Mouse (Mus musculus) kidney, adult 2 months (tissue): Measurements from ENCODE around the gene Mcat. TPM values are rescaled to one million over a fixed set of nuclear protein-coding genes. Genes with fewer than 3 reads are reported as not detected.

Experiments used
- DNase-seq: peaks from one replicate; pipeline ENCODE4 v3.0.0; 2021
- H3K27ac ChIP-seq: fragments of 200-500 bp; 2 replicates; pipeline ENCODE4 v1.5.1; 2012; ENCODE audit warnings: low read depth, low read length, control low read depth, inconsistent platforms; ENCODE audit not compliant: insufficient read depth
- H3K27me3 ChIP-seq: fragments of 200-500 bp; replicated peaks from 2 replicates; pipeline ENCODE4 v1.6.1; 2012; ENCODE audit warnings: mild to moderate bottlenecking, moderate library complexity, low read length, inconsistent platforms; ENCODE audit not compliant: control insufficient read depth, insufficient read depth
- H3K36me3 ChIP-seq: fragments of 200-500 bp; 2 replicates; pipeline ENCODE4 v1.6.1; 2012; ENCODE audit warnings: mild to moderate bottlenecking, moderate library complexity, low read length, inconsistent platforms; ENCODE audit not compliant: control insufficient read depth, insufficient read depth
- H3K4me1 ChIP-seq: fragments of 200-500 bp; 2 replicates; pipeline ENCODE4 v1.6.1; 2011; ENCODE audit warnings: low read length; ENCODE audit not compliant: control insufficient read depth, insufficient read depth
- H3K4me3 ChIP-seq: fragments of 200-500 bp; 2 replicates; pipeline ENCODE4 v1.5.1; 2011; ENCODE audit warnings: mild to moderate bottlenecking, low read depth, low read length, control low read depth; ENCODE audit not compliant: insufficient read depth
- CTCF ChIP-seq: fragments of 200-500 bp; conservative IDR thresholded peaks from 2 replicates; pipeline ENCODE4 v1.5.1; 2011; ENCODE audit warnings: low read depth, mild to moderate bottlenecking, control low read depth, low read length, moderate library complexity, mixed read lengths; ENCODE audit not compliant: insufficient read depth, insufficient read length
- POLR2A ChIP-seq: fragments of 200-500 bp; IDR thresholded peaks from one replicate; pipeline ENCODE4 v1.6.1; 2011; ENCODE audit warnings: low read depth, low read length, control low read depth
- WGBS: fragments of 180-500 bp; shearing (Covaris S2); methylation state at CpG from one replicate; pipeline ENCODE4 v1.1.7; 2018; 5-methylcytosine and 5-hydroxymethylcytosine counted together
- polyA plus RNA-seq: library from polyadenylated mRNA; depleted of rRNA; stranded (reverse); fragments of >200 nt; gene quantifications from 2 replicates; pipeline ENCODE4 v1.2.3, GENCODE M21; 2012

Gene Mcat
- polyA plus RNA-seq, 1 experiment, result 31.8 TPM

GRCm38 (mm10) chr15:83550137-83550536 is 13.4 kb downstream of the Mcat start:
- H3K36me3 ChIP-seq, result no peaks in the 10 kb centered on the region
- H3K27ac ChIP-seq, result no peak overlapping the region
- H3K4me3 ChIP-seq, result no peak overlapping the region
- peaks cover 4% of the 10 kb centered on the region; the same call in 1 of the 2 replicates for H3K4me1 ChIP-seq
- no peak for TF ChIP-seq POLR2A
- TF ChIP-seq CTCF, result no peak
- no peaks in the 10 kb centered on the region for H3K27me3 ChIP-seq
- peak; percentile 61 for DNase-seq
- WGBS, result 79% methylated on average over 2 of the region's 2 CpGs

GRCm38 (mm10) chr15:83547144-83547543 is 16.4 kb downstream of the Mcat start:
- Histone ChIP-seq H3K4me3 (no peak overlapping the region), H3K36me3 (no peaks in the 10 kb centered on the region), H3K4me1 (no peaks in the 10 kb centered on the region), H3K27me3 (no peaks in the 10 kb centered on the region), H3K27ac (no peak overlapping the region)
- no peak for TF ChIP-seq POLR2A
- no peak for TF ChIP-seq CTCF
- WGBS, result 91% methylated on average over 8 of the region's 8 CpGs
- DNase-seq, result no peak

GRCm38 (mm10) chr15:83546029-83546428 is 17.6 kb downstream of the Mcat start:
- no peak overlapping the region for H3K4me3 ChIP-seq
- no peak overlapping the region for H3K27ac ChIP-seq
- H3K4me1 ChIP-seq, result no peaks in the 10 kb centered on the region
- DNase-seq, result no peak
- no peaks in the 10 kb centered on the region for H3K27me3 ChIP-seq
- WGBS, result 79% methylated on average over 7 of the region's 7 CpGs
- no peaks in the 10 kb centered on the region for H3K36me3 ChIP-seq
- no peak for TF ChIP-seq POLR2A
- TF ChIP-seq CTCF, result no peak

GRCm38 (mm10) chr15:83541647-83542287 is 21.8 kb downstream of the Mcat start:
- H3K27ac ChIP-seq, result no peak overlapping the region
- WGBS, result 76% methylated on average over 9 of the region's 9 CpGs
- H3K36me3 ChIP-seq, result no peaks in the 10 kb centered on the region
- TF ChIP-seq POLR2A (no peak), CTCF (no peak)
- peaks cover 20% of the 10 kb centered on the region for H3K4me1 ChIP-seq
- no peak for DNase-seq
- no peak overlapping the region for H3K4me3 ChIP-seq
- no peaks in the 10 kb centered on the region for H3K27me3 ChIP-seq

GRCm38 (mm10) chr15:83539905-83540304 is 23.7 kb downstream of the Mcat start:
- Histone ChIP-seq H3K4me1 (peaks cover 29% of the 10 kb centered on the region), H3K27ac (peak overlapping the region; percentile 22; the same call in 1 of the 2 replicates), H3K36me3 (no peaks in the 10 kb centered on the region), H3K4me3 (no peak overlapping the region), H3K27me3 (no peaks in the 10 kb centered on the region)
- WGBS, result 13% methylated on average over 4 of the region's 4 CpGs
- TF ChIP-seq POLR2A (no peak), CTCF (no peak)
- DNase-seq, result peak; percentile 87

GRCm38 (mm10) chr15:83538855-83539254 is 24.7 kb downstream of the Mcat start:
- no peaks in the 10 kb centered on the region for H3K36me3 ChIP-seq
- no peak overlapping the region for H3K27ac ChIP-seq
- H3K4me3 ChIP-seq, result no peak overlapping the region
- H3K27me3 ChIP-seq, result no peaks in the 10 kb centered on the region
- WGBS, result 85% methylated on average over 2 of the region's 2 CpGs
- H3K4me1 ChIP-seq, result peaks cover 33% of the 10 kb centered on the region
- no peak for TF ChIP-seq CTCF
- DNase-seq, result no peak

- Histone ChIP-seq H3K4me1 (peaks cover 35% of the 10 kb centered on the region), H3K27me3 (no peaks in the 10 kb centered on the region), H3K4me3 (no peak overlapping the region), H3K27ac (no peak overlapping the region), H3K36me3 (no peaks in the 10 kb centered on the region)
- no peak for TF ChIP-seq POLR2A
- TF ChIP-seq CTCF, result no peak
- DNase-seq, result peak; percentile 56
- 63% methylated on average over 6 of the region's 6 CpGs for WGBS
These were observed 27.7 kb downstream of the Mcat start for GRCm38 (mm10) chr15:83535890-83536231.
